Mouse (Mus musculus) neutrophil, adult 83 days (primary cell): ENCODE measurements around the gene Tor1aip2. TPM values are rescaled to one million over a fixed set of nuclear protein-coding genes. Genes with fewer than 3 reads are reported as not detected.

Experiments used
- total RNA-seq, 2 experiments: library from RNA; stranded (reverse); gene quantifications; one replicate each; pipeline ENCODE4 v1.2.4; 2023

Gene Tor1aip2
- total RNA-seq: 10 to 100 TPM; 52.8 to 59.4 TPM

GRCm38 (mm10) chr1:156035269-156035929, at the start of gene Tor1aip2:
TSS of gene Tor1aip2 (plus strand) at chr1:156035403.

DNA sequence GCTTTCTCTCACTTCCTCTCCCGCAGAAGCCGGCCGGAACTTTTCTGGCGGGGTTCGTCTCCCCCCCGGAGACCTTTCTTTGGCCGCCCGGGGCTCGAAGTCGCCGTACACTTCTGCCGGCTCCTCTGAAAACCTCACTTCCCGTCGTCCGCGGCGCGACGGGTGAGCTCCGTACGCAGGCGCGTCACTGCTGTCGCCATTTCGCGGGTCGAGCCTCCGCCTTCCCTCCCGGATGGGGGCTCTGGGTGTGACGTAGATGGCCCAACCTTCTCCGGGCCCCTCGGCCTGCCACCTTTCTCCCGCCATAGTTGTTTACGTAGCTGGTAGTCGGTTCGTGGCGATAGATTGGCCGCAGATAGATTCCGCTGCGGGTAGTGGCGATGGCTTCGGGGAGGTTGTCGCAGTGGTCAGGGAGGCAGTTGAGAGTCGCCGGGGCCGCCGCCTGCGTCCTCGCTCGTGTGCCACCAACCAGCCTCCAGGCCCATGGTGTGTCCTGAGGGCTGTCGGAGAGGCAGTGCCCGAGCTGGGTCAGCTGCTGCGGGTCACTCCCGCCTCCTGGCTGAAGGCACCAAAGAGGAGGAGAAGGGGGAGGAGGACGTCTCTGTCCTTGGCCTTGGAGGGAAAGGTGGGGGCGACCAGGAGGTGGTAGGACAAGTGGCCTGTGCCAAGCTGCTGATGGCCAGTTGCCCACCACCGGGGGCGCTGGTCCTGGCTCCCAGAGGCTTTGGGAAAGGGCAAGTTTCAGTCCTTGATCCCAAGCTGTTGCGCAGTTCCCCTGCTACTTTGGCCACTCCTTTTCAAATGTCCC, 931 bp downstream of the Tor1aip2 start, which contains the start of gene Tor1aip1:
TSS of gene Tor1aip1 (minus strand) at position 551 of the 808 bp plus-strand sequence.

Other genes starting within 250 kb of the Tor1aip2 start
- 10 to 100 TPM; 78.6 to 93.1 TPM for gene Qsox1, start 222.5 kb upstream of the Tor1aip2 start, total RNA-seq
- 10 to 100 TPM; 69.4 to 72.4 TPM for gene Cep350, start 62.1 kb upstream of the Tor1aip2 start, total RNA-seq
- 100 to 1,000 TPM; 123 to 151 TPM for gene Tor1aip1, start 1.1 kb downstream of the Tor1aip2 start, total RNA-seq
- gene Fam163a, start 169.6 kb downstream of the Tor1aip2 start, total RNA-seq: not detected